Mouse (Mus musculus): ENCODE results near the gene Olfr1493-ps1. TPM values are rescaled to one million over a fixed set of nuclear protein-coding genes. Genes with fewer than 3 reads are reported as not detected.

Olfr1493-ps1 gene
- not detected in 2 replicates for polyA plus RNA-seq (2014; fragmentation: Nextera tagmentation; extraction: Ambion mirVana)

DNA sequence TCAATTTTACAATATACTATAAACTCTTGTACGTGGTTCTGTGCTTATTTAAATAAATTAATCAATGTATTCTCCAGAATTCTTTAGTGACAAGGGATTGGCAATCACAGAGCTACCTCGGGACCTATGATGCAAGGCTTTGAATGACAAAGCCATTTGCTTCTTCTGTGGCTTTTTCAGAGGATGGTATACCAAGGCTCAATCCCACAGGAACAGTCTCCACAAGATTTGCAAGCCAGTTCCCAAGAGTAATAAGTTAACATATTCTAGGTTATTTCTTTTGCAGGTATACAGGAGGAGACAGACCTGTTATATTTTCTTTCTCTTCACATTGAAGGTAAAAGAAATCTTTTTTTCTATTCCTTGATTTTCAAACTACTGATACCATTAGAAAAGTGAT lies at the start of gene Olfr1493-ps1:
Olfr1493-ps1 (plus strand) TSS at position 301 of the 400 bp plus-strand sequence.
- no peak within 1 kb of the TSS for H3K4me2 ChIP-seq
- H3K27ac ChIP-seq (ENCODE audit: low read depth), result no peak within 1 kb of the TSS
- ATAC-seq (ENCODE audit: insufficient read depth), result no peak
- H3K27me3 ChIP-seq (ENCODE audit: insufficient read depth, low read length), result no peaks in the 10 kb centered on the region
- no peak for TF ChIP-seq CTCF (IDR thresholded peaks at IDR 0.05; ENCODE audit: low read depth)
- no peak within 1 kb of the TSS for H3K4me3 ChIP-seq (ENCODE audit: low read depth, low read length)
- H3K9ac ChIP-seq, result no peak within 1 kb of the TSS
- DNase-seq, result no peak
- 44% methylated on average over 2 of the region's 2 CpGs for WGBS
- H3K36me3 ChIP-seq (ENCODE audit: insufficient read depth), result no peaks in the 10 kb centered on the region
- H3K4me1 ChIP-seq (ENCODE audit: insufficient read depth), result no peaks in the 10 kb centered on the region
- H3K9me3 ChIP-seq (ENCODE audit: low read depth, low read length), result no peaks in the 10 kb centered on the region

DNA sequence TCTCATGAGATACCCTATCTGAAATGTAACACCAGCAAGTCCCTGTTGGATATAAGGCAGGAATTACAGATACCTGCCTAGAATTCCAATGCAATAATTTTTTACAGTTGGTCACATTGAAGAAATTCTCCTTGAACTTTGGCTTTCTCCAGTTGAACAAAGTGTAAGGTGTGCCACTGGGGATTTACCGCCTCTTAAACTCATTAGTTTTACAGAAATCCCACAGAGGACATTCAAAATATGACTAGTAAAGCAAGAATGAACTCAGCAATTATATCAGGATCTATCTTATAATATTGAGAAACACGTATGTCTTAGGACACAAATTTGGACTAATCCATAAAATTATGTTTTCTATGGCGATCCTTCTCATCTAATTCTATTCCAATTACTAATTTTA lies 26.1 kb upstream of the Olfr1493-ps1 start, which contains the start of gene Olfr1491:
Olfr1491 (plus strand) TSS at position 301 of the 400 bp plus-strand sequence.
- no peak within 1 kb of the TSS for H3K27ac ChIP-seq (ENCODE audit: low read depth)
- no peak within 1 kb of the TSS for H3K4me2 ChIP-seq
- no peaks in the 10 kb centered on the region for H3K9me3 ChIP-seq (ENCODE audit: low read depth, low read length)
- H3K36me3 ChIP-seq (ENCODE audit: insufficient read depth), result no peaks in the 10 kb centered on the region
- H3K9ac ChIP-seq, result no peak within 1 kb of the TSS
- H3K27me3 ChIP-seq (ENCODE audit: insufficient read depth, low read length), result no peaks in the 10 kb centered on the region
- H3K4me3 ChIP-seq (ENCODE audit: low read depth, low read length), result no peak within 1 kb of the TSS
- no peak for DNase-seq
- WGBS, result 62% methylated on average over 3 of the region's 3 CpGs
- no peak for TF ChIP-seq CTCF (IDR thresholded peaks at IDR 0.05; ENCODE audit: low read depth)
- no peak for ATAC-seq (ENCODE audit: insufficient read depth)
- no peaks in the 10 kb centered on the region for H3K4me1 ChIP-seq (ENCODE audit: insufficient read depth)

DNA sequence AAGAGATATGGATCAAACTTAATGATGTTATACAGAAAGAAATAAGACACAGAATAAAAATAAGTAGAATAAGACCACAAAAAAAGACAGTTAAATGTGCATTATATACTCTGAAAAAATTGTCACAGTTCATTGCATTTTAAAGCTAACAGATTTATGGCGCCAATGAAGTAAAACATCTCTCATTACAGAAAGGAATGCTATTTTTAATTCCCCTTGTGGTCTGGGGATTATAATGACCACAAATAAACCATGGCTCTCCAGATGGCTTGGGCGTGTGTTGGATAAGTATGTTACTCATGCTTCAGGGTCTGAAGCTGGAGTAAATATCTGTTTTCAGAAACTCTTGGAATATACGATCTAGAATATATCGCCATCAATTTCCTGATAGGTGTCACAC lies 16.4 kb downstream of the Olfr1493-ps1 start, which contains the start of gene Olfr1494:
Olfr1494 (plus strand) TSS at position 301 of the 400 bp plus-strand sequence.
- H3K27me3 ChIP-seq (ENCODE audit: insufficient read depth, low read length), result no peaks in the 10 kb centered on the region
- no peaks in the 10 kb centered on the region for H3K9me3 ChIP-seq (ENCODE audit: low read depth, low read length)
- ATAC-seq (ENCODE audit: insufficient read depth), result no peak
- H3K36me3 ChIP-seq (ENCODE audit: insufficient read depth), result no peaks in the 10 kb centered on the region
- no peaks in the 10 kb centered on the region for H3K4me1 ChIP-seq (ENCODE audit: insufficient read depth)
- no peak within 1 kb of the TSS for H3K4me2 ChIP-seq
- TF ChIP-seq CTCF (IDR thresholded peaks at IDR 0.05; ENCODE audit: low read depth), result no peak
- no peak within 1 kb of the TSS for H3K4me3 ChIP-seq (ENCODE audit: low read depth, low read length)
- no peak within 1 kb of the TSS for H3K9ac ChIP-seq
- H3K27ac ChIP-seq (ENCODE audit: low read depth), result no peak within 1 kb of the TSS
- DNase-seq, result no peak
- WGBS, result 81% methylated on average over 4 of the region's 4 CpGs

DNA sequence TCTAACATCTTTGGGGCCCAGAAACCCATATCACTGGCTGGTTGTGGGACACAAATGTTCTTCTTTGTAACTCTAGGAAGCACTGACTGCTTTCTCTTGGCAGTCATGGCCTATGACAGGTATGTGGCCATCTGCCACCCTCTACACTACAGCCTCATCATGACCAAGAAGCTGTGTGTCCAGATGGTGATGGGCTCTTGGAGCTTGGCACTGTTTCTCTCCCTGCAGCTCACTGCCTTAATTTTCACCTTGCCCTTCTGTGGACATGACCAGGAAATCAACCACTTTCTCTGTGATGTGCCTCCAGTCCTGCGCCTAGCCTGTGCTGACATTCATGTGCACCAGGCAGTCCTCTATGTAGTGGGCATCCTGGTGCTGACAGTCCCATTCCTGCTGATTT lies 26.3 kb downstream of the Olfr1493-ps1 start:
- Histone ChIP-seq H3K9ac (no peak overlapping the region), H3K36me3 (ENCODE audit: insufficient read depth) (no peaks in the 10 kb centered on the region), H3K4me1 (ENCODE audit: insufficient read depth) (no peaks in the 10 kb centered on the region), H3K27me3 (ENCODE audit: insufficient read depth, low read length) (no peaks in the 10 kb centered on the region), H3K4me2 (no peak overlapping the region), H3K9me3 (ENCODE audit: low read depth, low read length) (no peaks in the 10 kb centered on the region), H3K4me3 (ENCODE audit: low read depth, low read length) (no peak overlapping the region), H3K27ac (ENCODE audit: low read depth) (no peak overlapping the region)
- ATAC-seq (ENCODE audit: insufficient read depth) (no peak), DNase-seq (no peak)
- 88% methylated on average over 1 of the region's 1 CpGs for WGBS
- no peak for TF ChIP-seq CTCF (IDR thresholded peaks at IDR 0.05; ENCODE audit: low read depth)

DNA sequence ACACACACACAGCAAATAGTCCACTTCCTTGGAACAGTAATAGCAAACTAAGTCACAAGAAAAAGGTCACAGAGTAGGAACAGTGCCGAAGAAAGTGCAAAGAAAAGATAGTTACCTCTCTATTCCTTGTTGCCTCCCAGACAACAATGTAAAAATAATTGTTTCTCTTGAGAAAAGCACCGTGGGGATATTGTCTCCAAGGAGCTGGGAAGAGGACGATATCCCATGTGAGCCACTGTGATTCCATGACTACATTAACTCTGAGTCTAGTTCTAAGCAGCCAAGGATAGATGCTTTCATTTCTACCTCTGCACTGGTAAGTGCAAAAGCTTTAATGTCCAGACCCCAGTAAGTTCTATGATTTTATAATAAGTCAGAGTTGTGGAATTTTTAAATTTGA lies 41.2 kb downstream of the Olfr1493-ps1 start, which contains the start of gene Olfr1495:
Olfr1495 (plus strand) TSS at position 301 of the 400 bp plus-strand sequence.
- ATAC-seq (ENCODE audit: insufficient read depth), result no peak
- no peaks in the 10 kb centered on the region for H3K27me3 ChIP-seq (ENCODE audit: insufficient read depth, low read length)
- H3K9me3 ChIP-seq (ENCODE audit: low read depth, low read length), result no peaks in the 10 kb centered on the region
- no peak within 1 kb of the TSS for H3K27ac ChIP-seq (ENCODE audit: low read depth)
- 87% methylated on average over 3 of the region's 3 CpGs for WGBS
- H3K36me3 ChIP-seq (ENCODE audit: insufficient read depth), result no peaks in the 10 kb centered on the region
- H3K4me3 ChIP-seq (ENCODE audit: low read depth, low read length), result no peak within 1 kb of the TSS
- H3K9ac ChIP-seq, result no peak within 1 kb of the TSS
- no peak within 1 kb of the TSS for H3K4me2 ChIP-seq
- no peak for TF ChIP-seq CTCF (IDR thresholded peaks at IDR 0.05; ENCODE audit: low read depth)
- DNase-seq, result no peak
- H3K4me1 ChIP-seq (ENCODE audit: insufficient read depth), result no peaks in the 10 kb centered on the region

DNA sequence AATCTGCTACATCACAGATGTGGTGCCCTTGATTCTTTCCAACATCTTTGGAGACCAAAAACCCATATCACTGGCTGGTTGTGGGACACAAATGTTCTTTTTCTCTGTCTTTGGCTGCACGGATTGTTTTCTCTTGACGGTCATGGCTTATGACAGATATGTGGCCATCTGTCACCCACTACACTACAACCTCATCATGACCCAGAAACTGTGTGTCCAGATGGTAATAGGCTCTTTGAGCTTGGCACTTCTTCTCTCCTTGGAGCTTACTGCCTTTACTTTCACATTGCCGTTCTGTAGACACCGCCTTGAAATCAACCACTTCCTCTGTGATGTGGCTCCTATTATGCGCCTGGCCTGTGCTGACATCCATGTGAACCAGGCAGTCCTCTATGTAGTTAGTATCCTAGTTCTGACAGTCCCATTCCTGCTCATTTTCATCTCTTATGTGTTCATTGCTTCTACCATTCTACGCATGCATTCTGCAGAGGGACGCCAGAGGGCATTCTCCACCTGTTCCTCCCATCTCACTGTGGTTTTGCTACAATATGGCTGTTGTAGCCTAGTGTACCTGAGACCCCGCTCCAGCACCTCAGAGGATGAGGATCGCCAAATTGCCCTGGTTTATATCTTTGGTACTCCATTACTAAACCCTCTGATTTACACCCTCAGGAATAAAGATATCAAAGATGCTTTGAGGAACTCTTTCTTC lies 45.6 kb downstream of the Olfr1493-ps1 start:
- H3K9me3 ChIP-seq (ENCODE audit: low read depth, low read length), result no peaks in the 10 kb centered on the region; the same call in 1 of the 2 replicates
- no peaks in the 10 kb centered on the region for H3K36me3 ChIP-seq (ENCODE audit: insufficient read depth)
- ATAC-seq (ENCODE audit: insufficient read depth), result no peak
- H3K9ac ChIP-seq, result no peak overlapping the region
- no peak for TF ChIP-seq CTCF (IDR thresholded peaks at IDR 0.05; ENCODE audit: low read depth)
- H3K4me1 ChIP-seq (ENCODE audit: insufficient read depth), result no peaks in the 10 kb centered on the region
- H3K27me3 ChIP-seq (ENCODE audit: insufficient read depth, low read length), result no peaks in the 10 kb centered on the region
- H3K4me2 ChIP-seq, result no peak overlapping the region
- H3K27ac ChIP-seq (ENCODE audit: low read depth), result no peak overlapping the region
- no peak for DNase-seq
- H3K4me3 ChIP-seq (ENCODE audit: low read depth, low read length), result no peak overlapping the region
- WGBS, result 87% methylated on average over 9 of the region's 9 CpGs

DNA sequence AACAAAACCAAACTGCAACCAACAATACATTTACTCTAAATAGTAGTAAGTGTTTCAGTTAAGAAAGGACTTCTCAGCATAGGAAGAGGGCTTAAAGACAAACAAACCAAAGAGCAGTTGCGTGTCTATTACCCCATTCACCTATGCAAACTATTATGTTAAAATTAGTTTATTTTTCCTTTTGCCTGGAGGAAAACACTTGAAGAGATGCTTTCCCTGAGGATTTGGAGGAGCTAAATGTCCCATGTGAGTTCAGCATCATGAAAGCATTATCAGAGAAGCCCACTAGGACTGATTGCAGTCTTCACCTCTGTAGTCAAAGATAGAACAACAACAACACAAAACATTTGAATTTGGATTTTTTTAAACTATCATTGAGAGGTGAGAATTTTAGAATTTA lies 54.5 kb downstream of the Olfr1493-ps1 start, which contains the start of gene Olfr1496:
Olfr1496 (plus strand) TSS at position 301 of the 400 bp plus-strand sequence.
- DNase-seq (no peak), ATAC-seq (ENCODE audit: insufficient read depth) (no peak)
- TF ChIP-seq CTCF (IDR thresholded peaks at IDR 0.05; ENCODE audit: low read depth), result no peak
- Histone ChIP-seq H3K4me1 (ENCODE audit: insufficient read depth) (no peaks in the 10 kb centered on the region), H3K4me3 (ENCODE audit: low read depth, low read length) (no peak within 1 kb of the TSS), H3K27ac (ENCODE audit: low read depth) (no peak within 1 kb of the TSS), H3K9me3 (ENCODE audit: low read depth, low read length) (no peaks in the 10 kb centered on the region), H3K27me3 (ENCODE audit: insufficient read depth, low read length) (no peaks in the 10 kb centered on the region), H3K36me3 (ENCODE audit: insufficient read depth) (no peaks in the 10 kb centered on the region), H3K4me2 (no peak within 1 kb of the TSS), H3K9ac (no peak within 1 kb of the TSS)
- 87% methylated on average over 1 of the region's 1 CpGs for WGBS

Other genes starting within 250 kb of the Olfr1493-ps1 start
- not detected in 2 replicates for gene Olfr1475, start 243.1 kb upstream of the Olfr1493-ps1 start, polyA plus RNA-seq (2014; fragmentation: Nextera tagmentation; extraction: Ambion mirVana)
- gene Olfr1477, start 222.7 kb upstream of the Olfr1493-ps1 start, polyA plus RNA-seq (2014; fragmentation: Nextera tagmentation; extraction: Ambion mirVana), result not detected in 2 replicates
- not detected in 2 replicates for gene Olfr1480, start 195.4 kb upstream of the Olfr1493-ps1 start, polyA plus RNA-seq (2014; fragmentation: Nextera tagmentation; extraction: Ambion mirVana)
- not detected in 2 replicates for gene Olfr1484, start 139.8 kb upstream of the Olfr1493-ps1 start, polyA plus RNA-seq (2014; fragmentation: Nextera tagmentation; extraction: Ambion mirVana)
- gene Olfr1487, start 105.9 kb upstream of the Olfr1493-ps1 start, polyA plus RNA-seq (2014; fragmentation: Nextera tagmentation; extraction: Ambion mirVana), result not detected in 2 replicates
- gene Olfr1489, start 91.7 kb upstream of the Olfr1493-ps1 start, polyA plus RNA-seq (2014; fragmentation: Nextera tagmentation; extraction: Ambion mirVana), result not detected in 2 replicates
- not detected in 2 replicates for gene Olfr1490, start 72.2 kb upstream of the Olfr1493-ps1 start, polyA plus RNA-seq (2014; fragmentation: Nextera tagmentation; extraction: Ambion mirVana)
- gene Olfr1491, start 26.0 kb upstream of the Olfr1493-ps1 start, polyA plus RNA-seq (2014; fragmentation: Nextera tagmentation; extraction: Ambion mirVana), result not detected in 2 replicates
- gene Olfr1494, start 16.4 kb downstream of the Olfr1493-ps1 start, polyA plus RNA-seq (2014; fragmentation: Nextera tagmentation; extraction: Ambion mirVana), result not detected in 2 replicates
- not detected in 2 replicates for gene Olfr1495, start 41.3 kb downstream of the Olfr1493-ps1 start, polyA plus RNA-seq (2014; fragmentation: Nextera tagmentation; extraction: Ambion mirVana)
- not detected in 2 replicates for gene Olfr1496, start 54.6 kb downstream of the Olfr1493-ps1 start, polyA plus RNA-seq (2014; fragmentation: Nextera tagmentation; extraction: Ambion mirVana)
- gene Olfr1497, start 74.9 kb downstream of the Olfr1493-ps1 start, polyA plus RNA-seq (2014; fragmentation: Nextera tagmentation; extraction: Ambion mirVana), result not detected in 2 replicates
- not detected in 2 replicates for gene Olfr1499, start 96.2 kb downstream of the Olfr1493-ps1 start, polyA plus RNA-seq (2014; fragmentation: Nextera tagmentation; extraction: Ambion mirVana)
- not detected in 2 replicates for gene Olfr1500, start 107.2 kb downstream of the Olfr1493-ps1 start, polyA plus RNA-seq (2014; fragmentation: Nextera tagmentation; extraction: Ambion mirVana)
- gene Olfr1501, start 127.4 kb downstream of the Olfr1493-ps1 start, polyA plus RNA-seq (2014; fragmentation: Nextera tagmentation; extraction: Ambion mirVana), result not detected in 2 replicates
- gene Olfr1502, start 138.5 kb downstream of the Olfr1493-ps1 start, polyA plus RNA-seq (2014; fragmentation: Nextera tagmentation; extraction: Ambion mirVana), result not detected in 2 replicates
- gene Olfr1504, start 174.7 kb downstream of the Olfr1493-ps1 start, polyA plus RNA-seq (2014; fragmentation: Nextera tagmentation; extraction: Ambion mirVana), result not detected in 2 replicates
- not detected in 2 replicates for gene Olfr1505, start 190.3 kb downstream of the Olfr1493-ps1 start, polyA plus RNA-seq (2014; fragmentation: Nextera tagmentation; extraction: Ambion mirVana)